Mouse (Mus musculus): ENCODE data around the gene Orc2. TPM values are rescaled to one million over a fixed set of nuclear protein-coding genes. Genes with fewer than 3 reads are reported as not detected.

Orc2 gene
- polyA plus RNA-seq (2021; fragmentation: Nextera tagmentation) = 20.8 and 26.1 TPM in 2 replicates
- long read RNA-seq, experiment 1, transcript Orc2-201 (18 exons, 3,561 nt) = major isoform, 5 of 31 reads
- long read RNA-seq, experiment 1, partial matches to known transcripts = 19 of 31 reads
- long read RNA-seq, experiment 1, other reads (novel, unspliced or antisense) = 6 of 31 reads
- long read RNA-seq, experiment 2, transcript Orc2-201 (18 exons, 3,561 nt) = major isoform, 92 of 140 reads
- long read RNA-seq, experiment 2, partial matches to known transcripts = 6 of 140 reads
- long read RNA-seq, experiment 2, other reads (novel, unspliced or antisense) = 42 of 140 reads

GRCm38 (mm10) chr1:58504577-58505254, at the start of gene Orc2:
Gene Orc2 (minus strand): TSS chr1:58505109.

GRCm38 (mm10) chr1:58445143-58445722, 59.7 kb downstream of the Orc2 start, which contains the start of the genes Nif3l1 and Ppil3:
Gene Nif3l1 (plus strand): TSS chr1:58445151.
Gene Ppil3 (minus strand): TSS chr1:58445486.

GRCm38 (mm10) chr1:58423371-58424248, 81.3 kb downstream of the Orc2 start, which contains the start of gene Clk1:
Gene Clk1 (minus strand): TSS chr1:58424066.

Other genes with a start within 250 kb of the Orc2 start
- not detected in 2 replicates for gene Aox2, start 226.8 kb downstream of the Orc2 start, polyA plus RNA-seq (2021; fragmentation: Nextera tagmentation)
- 66.7 and 86.2 TPM in 2 replicates for gene Bzw1, start 112.2 kb downstream of the Orc2 start, polyA plus RNA-seq (2021; fragmentation: Nextera tagmentation)
- 9.7 and 13.7 TPM in 2 replicates for gene Clk1, start 81.0 kb downstream of the Orc2 start, polyA plus RNA-seq (2021; fragmentation: Nextera tagmentation)
- gene Nif3l1, start 60.0 kb downstream of the Orc2 start, polyA plus RNA-seq (2021; fragmentation: Nextera tagmentation) = 16.0 and 18.0 TPM in 2 replicates
- 42.1 and 43.6 TPM in 2 replicates for gene Ppil3, start 59.6 kb downstream of the Orc2 start, polyA plus RNA-seq (2021; fragmentation: Nextera tagmentation)
- gene Fam126b, start 81.2 kb upstream of the Orc2 start, polyA plus RNA-seq (2021; fragmentation: Nextera tagmentation) = 31.0 and 34.9 TPM in 2 replicates
- 486 and 544 TPM in 2 replicates for gene Ndufb3, start 81.3 kb upstream of the Orc2 start, polyA plus RNA-seq (2021; fragmentation: Nextera tagmentation)
- 0.10 and 0.15 TPM in 2 replicates for gene Als2cr12, start 190.9 kb upstream of the Orc2 start, polyA plus RNA-seq (2021; fragmentation: Nextera tagmentation)
- gene Cflar, start 206.4 kb upstream of the Orc2 start, polyA plus RNA-seq (2021; fragmentation: Nextera tagmentation) = 18.7 and 20.9 TPM in 2 replicates